Mouse (Mus musculus) left cerebral cortex, postnatal 14 days (tissue): ENCODE measurements around the gene Appl1. TPM values are rescaled to one million over a fixed set of nuclear protein-coding genes. Genes with fewer than 3 reads are reported as not detected.

ENCODE experiments used
- DNase-seq, 2 experiments: peaks; one replicate each; pipeline ENCODE4 v3.0.0; 2021 to 2022; ENCODE audit warnings: low spot score in 2 of 2, mixed read lengths in 1 of 2
- intact Hi-C: fragments of 180-260 bp; cut with DNase I; formaldehyde crosslinking; loops from one replicate; pipeline ENCODE4 v1.15.1; 2025
- total RNA-seq, 2 experiments: library from RNA; stranded (reverse); gene quantifications; 2 replicates each; pipeline ENCODE4 v1.2.3; 2021

Gene Appl1
- total RNA-seq, 2 experiments from 2014 or later = 61.8 to 63.2 TPM

GRCm38 (mm10) chr14:26881700-26882099, 89.3 kb downstream of the Appl1 start:
- intact Hi-C loops = no loop called here
- no peak for DNase-seq

- intact Hi-C loops = no loop called here
- DNase-seq = no peak
Observed at GRCm38 (mm10) chr14:26879976-26880375, 91.1 kb downstream of the Appl1 start.

GRCm38 (mm10) chr14:26878756-26879155, 92.3 kb downstream of the Appl1 start:
- intact Hi-C loops = no loop called here

More at GRCm38 (mm10) chr14:26878756-26879155, 92.3 kb downstream of the Appl1 start:
- no peak for DNase-seq

Other genes starting within 250 kb of the Appl1 start
- gene Asb14, start 76.7 kb downstream of the Appl1 start, total RNA-seq = under 1 TPM in 1 of 2 experiments, not detected in 1; 0.38 TPM
- not detected for gene Hesx1, start 23.2 kb upstream of the Appl1 start, total RNA-seq
- gene Il17rd, start 67.7 kb upstream of the Appl1 start, total RNA-seq = 1 to 10 TPM; 2.9 to 3.1 TPM
- 10 to 100 TPM; 50.4 to 50.5 TPM for gene Arhgef3, start 143.7 kb upstream of the Appl1 start, total RNA-seq